Mouse (Mus musculus): ENCODE data around the gene Gbf1.

- TF ChIP-seq POLR2A (IDR thresholded peaks at IDR 0.05; ENCODE audit: insufficient read length, low read depth) (no peak), USF1 (IDR thresholded peaks at IDR 0.05; ENCODE audit: low read depth) (no peak), TCF3 (IDR thresholded peaks at IDR 0.05; ENCODE audit: insufficient read length, low read depth) (no peak), MAX (IDR thresholded peaks at IDR 0.05; ENCODE audit: low read depth) (no peak), POLR2AphosphoS2 (IDR thresholded peaks at IDR 0.05; ENCODE audit: insufficient read length, low read depth) (no peak)
Measured at GRCm38 (mm10) chr19:46324366-46324765, 172.1 kb downstream of the Gbf1 start.
